Mouse (Mus musculus): ENCODE measurements around the gene Mgat5b.

Gene Mgat5b

GRCm38 (mm10) chr11:116917361-116917760 lies 1.3 kb upstream of the Mgat5b start:
- ATAC-seq (ENCODE audit: low TSS enrichment) = no peak

- no peak for ATAC-seq (ENCODE audit: low TSS enrichment)
These were observed 740 bp downstream of the Mgat5b start for GRCm38 (mm10) chr11:116919186-116920020.

GRCm38 (mm10) chr11:116920746-116921145 lies 2.1 kb downstream of the Mgat5b start:
- no peak for ATAC-seq (ENCODE audit: low TSS enrichment)

- ATAC-seq (ENCODE audit: low TSS enrichment) = no peak
These were observed 3.4 kb downstream of the Mgat5b start for GRCm38 (mm10) chr11:116922058-116922457.

- ATAC-seq (ENCODE audit: low TSS enrichment) = no peak
These were observed 9.4 kb downstream of the Mgat5b start for GRCm38 (mm10) chr11:116928031-116928430.

- ATAC-seq (ENCODE audit: low TSS enrichment) = no peak
These were observed 16.2 kb downstream of the Mgat5b start for GRCm38 (mm10) chr11:116934862-116935261.

GRCm38 (mm10) chr11:116935354-116935753 lies 16.7 kb downstream of the Mgat5b start:
- no peak for ATAC-seq (ENCODE audit: low TSS enrichment)

- ATAC-seq (ENCODE audit: low TSS enrichment) = peak; percentile 58; the same call in 1 of the 2 replicates
These were observed 17.3 kb downstream of the Mgat5b start for GRCm38 (mm10) chr11:116935917-116936316.

- ATAC-seq (ENCODE audit: low TSS enrichment) = no peak
These were observed 18.5 kb downstream of the Mgat5b start for GRCm38 (mm10) chr11:116937141-116937540.

GRCm38 (mm10) chr11:116940088-116940855 lies 21.6 kb downstream of the Mgat5b start:
- ATAC-seq (ENCODE audit: low TSS enrichment) = no peak

- ATAC-seq (ENCODE audit: low TSS enrichment) = no peak
These were observed 25.7 kb downstream of the Mgat5b start for GRCm38 (mm10) chr11:116944346-116944745.

GRCm38 (mm10) chr11:116949832-116950231 lies 31.2 kb downstream of the Mgat5b start:
- no peak for ATAC-seq (ENCODE audit: low TSS enrichment)

GRCm38 (mm10) chr11:116951429-116951828 lies 32.8 kb downstream of the Mgat5b start:
- ATAC-seq (ENCODE audit: low TSS enrichment) = no peak

- peak; percentile 64; the same call in 1 of the 2 replicates for ATAC-seq (ENCODE audit: low TSS enrichment)
These were observed 35.8 kb downstream of the Mgat5b start for GRCm38 (mm10) chr11:116954231-116955118.

GRCm38 (mm10) chr11:116958601-116959000 lies 39.9 kb downstream of the Mgat5b start:
- no peak for ATAC-seq (ENCODE audit: low TSS enrichment)

GRCm38 (mm10) chr11:116965061-116965460 lies 46.4 kb downstream of the Mgat5b start:
- no peak for ATAC-seq (ENCODE audit: low TSS enrichment)

GRCm38 (mm10) chr11:116965961-116966360 lies 47.3 kb downstream of the Mgat5b start:
- ATAC-seq (ENCODE audit: low TSS enrichment) = no peak

GRCm38 (mm10) chr11:116968586-116968985 lies 49.9 kb downstream of the Mgat5b start:
- no peak for ATAC-seq (ENCODE audit: low TSS enrichment)

- ATAC-seq (ENCODE audit: low TSS enrichment) = 0 out of 2 replicates have a peak, but pooled peaks have one; percentile 27
These were observed 50.8 kb downstream of the Mgat5b start for GRCm38 (mm10) chr11:116969498-116969897.

- ATAC-seq (ENCODE audit: low TSS enrichment) = no peak
These were observed 52.2 kb downstream of the Mgat5b start for GRCm38 (mm10) chr11:116970847-116971246.

- ATAC-seq (ENCODE audit: low TSS enrichment) = no peak
These were observed 54.2 kb downstream of the Mgat5b start for GRCm38 (mm10) chr11:116972828-116973227.

GRCm38 (mm10) chr11:116973508-116973907 lies 54.8 kb downstream of the Mgat5b start:
- no peak for ATAC-seq (ENCODE audit: low TSS enrichment)
